ENCODE assay signal across 13 mouse cellular contexts in the genomic region with DNA sequence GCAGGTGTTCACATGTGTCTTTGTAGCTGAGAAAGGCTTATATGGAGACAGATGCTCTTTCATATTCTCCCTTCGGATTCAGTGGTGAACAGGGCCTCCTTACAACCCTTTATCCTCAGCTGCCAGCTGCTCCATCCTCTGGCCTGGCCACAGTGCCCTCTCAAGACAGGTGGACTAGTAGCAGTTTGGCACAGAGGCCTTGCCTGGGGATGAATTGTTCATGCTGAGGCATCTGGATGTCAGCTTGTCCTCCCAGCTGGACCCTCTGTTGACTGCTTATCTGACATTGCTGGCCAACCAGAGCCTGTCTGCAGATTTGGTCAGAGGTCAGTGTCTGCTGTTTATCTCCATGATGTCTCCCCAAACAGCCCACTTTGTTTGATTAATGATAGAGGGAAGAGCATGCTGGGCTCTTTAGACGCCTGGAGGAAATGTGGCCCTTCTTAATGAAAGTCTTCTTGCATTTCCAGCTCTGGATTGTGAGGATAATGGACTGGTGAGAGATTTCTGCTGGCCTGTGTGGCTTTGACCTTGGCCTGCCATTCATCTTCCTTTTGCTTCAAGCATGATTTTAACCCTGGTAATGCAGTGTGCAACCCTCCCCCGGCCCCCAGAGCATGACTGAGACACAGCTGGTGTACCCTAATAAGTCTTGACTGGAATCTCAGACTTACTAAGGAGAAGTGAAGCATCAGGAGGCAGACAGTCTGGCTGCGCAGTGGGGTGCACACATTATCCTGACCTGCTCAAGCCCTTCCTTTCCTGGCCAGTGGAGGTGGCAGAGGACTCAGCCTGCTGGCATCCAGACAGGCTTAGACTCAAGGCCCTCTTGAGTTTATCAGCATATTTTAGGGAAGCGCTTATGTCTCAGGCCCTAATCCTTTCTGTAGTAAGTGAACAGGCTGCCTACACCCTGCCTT.
A peak's percentile ranks its signal among the peaks of the same experiment; 100 is the strongest.
DNase-seq lines count a peak whose midpoint lies in the region; ATAC-seq lines count a peak whose summit lies in the region.
"Had no signal": no experiment of that assay in that cellular context is flagged by ENCODE, and none has a peak within 500 bp of the region (broad histone marks: within the 10 kb centered on the region; RNA-seq: fewer than 3 reads in every experiment).

No protein-coding gene starts in this region.

- WGBS in liver, embryonic 11.5 days, result 41% methylated on average over 5 of the region's 5 CpGs
- WGBS in embryonic facial prominence, embryonic 10.5 days, result 72% methylated on average over 5 of the region's 5 CpGs

- H3K9me3 ChIP-seq in liver, embryonic 11.5 days (ENCODE audit: control insufficient read depth, low read length), result no peaks in the 10 kb centered on the region
- no peaks in the 10 kb centered on the region for H3K9me3 ChIP-seq in embryonic facial prominence, embryonic 10.5 days

- no peaks in the 10 kb centered on the region for H3K36me3 ChIP-seq in liver, embryonic 11.5 days (ENCODE audit: control insufficient read depth, insufficient read depth, low read length)
- H3K36me3 ChIP-seq in embryonic facial prominence, embryonic 10.5 days (replicated peaks), result no peaks in the 10 kb centered on the region

- H3K4me2 ChIP-seq in liver, embryonic 11.5 days, result no peak overlapping the region

- H3K4me1 ChIP-seq in liver, embryonic 11.5 days (replicated peaks; ENCODE audit: control insufficient read depth, insufficient read depth, low read length), result no peaks in the 10 kb centered on the region
- H3K4me1 ChIP-seq in embryonic facial prominence, embryonic 10.5 days, result no peaks in the 10 kb centered on the region

- no peak overlapping the region for H3K9ac ChIP-seq in liver, embryonic 11.5 days (ENCODE audit: low read depth, low read length)

- no peaks in the 10 kb centered on the region for H3K27me3 ChIP-seq in liver, embryonic 11.5 days (replicated peaks; ENCODE audit: control insufficient read depth, insufficient read depth, low read length)
- H3K27me3 ChIP-seq in embryonic facial prominence, embryonic 10.5 days (replicated peaks; ENCODE audit: low read depth, poor library complexity, severe bottlenecking), result no peaks in the 10 kb centered on the region

- no peak overlapping the region for H3K27ac ChIP-seq in liver, embryonic 11.5 days (ENCODE audit: low read depth, low read length)
- H3K27ac ChIP-seq in embryonic facial prominence, embryonic 10.5 days (replicated peaks), result no peak overlapping the region
- H3K27ac ChIP-seq: heart, adult 2 months had no signal

- DNase-seq in cerebellum, adult 9-11 months, result peak; percentile 16
- peak; percentile 16 for DNase-seq in kidney, postnatal 14 days
- DNase-seq in kidney, postnatal 25 days, result no peak
- DNase-seq in brain, adult 2 months (ENCODE audit: low read depth, low spot score), result peak; percentile 32
- peak; percentile 31 for DNase-seq in liver, embryonic 11.5 days (ENCODE audit: low spot score)
- DNase-seq in right cerebral cortex, postnatal 36 days (ENCODE audit: low spot score in 2 of 2), result no peak
- no peak for DNase-seq in embryonic facial prominence, embryonic 10.5 days (ENCODE audit: low spot score)
- DNase-seq: heart, adult 2 months; lung, adult 2 months; right cerebral cortex, postnatal 25 days; thymus, postnatal 25 days had no signal

- no peak for ATAC-seq in cerebellum, adult (ENCODE audit: insufficient number of reproducible peaks, low FRiP score, low TSS enrichment)
- ATAC-seq in liver, embryonic 11.5 days (replicated peaks; ENCODE audit: low FRiP score), result peak; percentile 41

- H3K4me3 ChIP-seq in liver, embryonic 11.5 days (ENCODE audit: low read depth, low read length), result no peak overlapping the region
- H3K4me3 ChIP-seq in embryonic facial prominence, embryonic 10.5 days, result no peak overlapping the region
- H3K4me3 ChIP-seq: heart, adult 2 months; myocyte had no signal

Comparison
In these comparisons a context has a peak if more than half of its experiments do, and no peak if none do; other contexts are left out.
1. DNase-seq: peak in cerebellum, adult 9-11 months (single experiment), kidney, postnatal 14 days (single experiment), brain, adult 2 months (single experiment) and liver, embryonic 11.5 days (single experiment); none in kidney, postnatal 25 days (0 of 2), right cerebral cortex, postnatal 36 days (0 of 2) and embryonic facial prominence, embryonic 10.5 days (single experiment).